Mouse (Mus musculus): ENCODE measurements at regions not wholly inside any gene's neighbourhood (a gene's known extent, or its start where the extent isn't known, plus 50 kb on each side); places are given as distances from the start of the nearest gene placed in this dataset.

- TF ChIP-seq CTCF (IDR thresholded peaks at IDR 0.05; ENCODE audit: insufficient read depth, low read depth, low read length): no peak
- TF ChIP-seq POLR2A (IDR thresholded peaks at IDR 0.05; ENCODE audit: insufficient read depth, low read depth, low read length): no peak
Observed at GRCm38 (mm10) chr14:76951450-76951849, 85.1 kb upstream of the Ccdc122 start.

All from olfactory bulb, adult 2 months (tissue).